Mouse (Mus musculus): Measurements from ENCODE around the gene Tmem214. TPM values are rescaled to one million over a fixed set of nuclear protein-coding genes. Genes with fewer than 3 reads are reported as not detected.

Gene Tmem214
- polyA plus RNA-seq, 1 experiment from 2014 or later: 48.6 TPM

DNA sequence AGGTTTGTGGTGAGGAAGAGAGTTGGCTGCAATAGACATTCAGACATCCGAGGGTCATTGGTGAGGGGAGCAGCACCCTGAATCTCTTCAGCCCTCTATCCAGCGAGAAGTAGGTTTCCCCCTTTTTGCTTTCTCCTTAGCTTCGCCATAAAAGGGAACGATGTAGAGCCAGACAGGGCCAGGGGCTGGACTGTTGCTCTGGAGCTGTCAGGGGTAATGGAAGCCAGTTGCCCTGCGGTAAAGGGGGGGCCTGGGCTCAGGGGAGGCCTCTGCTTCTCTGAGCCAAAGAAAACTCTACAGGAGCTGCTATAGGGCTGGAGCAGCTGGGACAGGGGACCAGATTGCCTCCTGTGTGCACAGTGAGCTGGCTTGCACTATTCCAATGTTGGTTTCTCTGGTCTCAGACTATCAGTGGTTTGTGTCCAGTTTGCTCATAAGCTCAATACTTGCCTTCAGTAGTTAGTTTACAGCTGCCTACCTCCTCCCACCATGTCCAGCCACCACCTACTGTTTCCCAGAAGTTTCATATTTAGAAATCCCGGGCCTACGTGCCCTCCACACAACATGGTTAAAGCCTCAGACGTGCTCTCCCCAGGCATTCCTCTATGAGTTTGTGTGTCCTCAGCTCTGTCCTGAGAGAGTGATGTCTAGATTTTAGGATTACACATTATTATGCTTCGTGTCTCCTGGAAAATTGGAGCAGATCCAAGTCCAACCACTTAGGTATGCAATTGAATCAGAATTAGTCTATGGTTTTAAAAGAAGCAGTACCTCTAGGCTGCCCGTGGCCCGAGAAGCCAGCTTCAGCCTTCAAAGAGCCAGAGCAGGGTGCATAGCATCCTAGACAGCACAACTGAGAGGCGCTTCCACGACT is 40.9 kb downstream of the Tmem214 start:
- Histone ChIP-seq H3K4me3 (ENCODE audit: low read depth, low read length) (peak overlapping the region; percentile 69), H3K27ac (ENCODE audit: low read depth, low read length) (peak overlapping the region; percentile 87; the same call in 1 of the 2 replicates), H3K9ac (replicated peaks; ENCODE audit: low read depth, low read length) (peak overlapping the region; percentile 72; the same call in 1 of the 2 replicates), H3K9me3 (ENCODE audit: control insufficient read depth, low read length) (no peaks in the 10 kb centered on the region), H3K36me3 (ENCODE audit: control insufficient read depth, insufficient read depth, low read length) (peaks cover 13% of the 10 kb centered on the region; the same call in 1 of the 2 replicates), H3K4me2 (ENCODE audit: low read depth, low read length) (peak overlapping the region; percentile 73), H3K4me1 (ENCODE audit: control insufficient read depth, insufficient read depth, low read length) (peaks cover 28% of the 10 kb centered on the region), H3K27me3 (ENCODE audit: control insufficient read depth, insufficient read depth, low read length) (no peaks in the 10 kb centered on the region)
- WGBS: 54% methylated on average over 13 of the region's 13 CpGs
- no peak for ATAC-seq (ENCODE audit: low read depth)

DNA sequence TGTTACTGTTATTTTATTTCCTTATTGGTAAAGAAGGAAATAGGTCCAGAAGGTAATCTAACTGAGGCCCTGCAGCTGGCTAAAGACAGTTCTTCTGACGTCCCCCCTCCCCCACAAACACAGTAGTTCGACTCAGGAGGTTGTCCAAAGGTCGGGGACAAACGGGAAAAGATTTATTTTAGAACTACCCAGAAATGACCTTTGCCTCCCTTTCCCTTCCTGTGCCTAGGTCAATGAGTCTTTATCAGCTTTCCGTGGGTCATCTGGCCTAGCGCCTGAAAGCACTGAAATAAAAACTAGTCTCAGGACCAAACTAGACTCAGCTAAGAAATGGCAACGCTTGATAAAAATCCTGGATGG is 41.5 kb downstream of the Tmem214 start:
- Histone ChIP-seq H3K36me3 (ENCODE audit: control insufficient read depth, insufficient read depth, low read length) (0 out of 2 replicates have a peak, but pooled peaks cover 10% of the 10 kb centered on the region), H3K4me1 (ENCODE audit: control insufficient read depth, insufficient read depth, low read length) (peaks cover 28% of the 10 kb centered on the region), H3K27me3 (ENCODE audit: control insufficient read depth, insufficient read depth, low read length) (no peaks in the 10 kb centered on the region), H3K27ac (ENCODE audit: low read depth, low read length) (no peak overlapping the region), H3K4me2 (ENCODE audit: low read depth, low read length) (no peak overlapping the region), H3K4me3 (ENCODE audit: low read depth, low read length) (no peak overlapping the region), H3K9me3 (ENCODE audit: control insufficient read depth, low read length) (no peaks in the 10 kb centered on the region), H3K9ac (replicated peaks; ENCODE audit: low read depth, low read length) (no peak overlapping the region)
- no peak for ATAC-seq (ENCODE audit: low read depth)
- 45% methylated on average over 7 of the region's 7 CpGs for WGBS

DNA sequence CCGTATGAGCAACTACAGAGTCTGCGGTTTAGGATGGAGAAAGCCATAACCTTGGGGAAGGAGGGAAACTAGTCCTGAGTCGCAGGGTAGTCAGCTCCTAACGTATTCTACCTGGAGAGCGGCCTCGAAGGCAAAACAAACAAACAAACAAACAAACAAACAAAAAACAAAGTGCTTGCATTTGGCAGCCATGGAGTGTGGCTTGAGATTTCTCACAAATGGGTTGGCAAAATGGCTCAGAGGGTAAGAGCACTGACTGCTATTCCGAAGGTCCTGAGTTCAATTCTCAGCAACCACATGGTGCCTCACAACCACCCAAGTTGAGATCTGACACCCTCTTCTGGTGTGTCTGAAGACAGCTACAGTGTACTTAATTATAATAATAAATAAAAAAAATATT is 42.1 kb downstream of the Tmem214 start:
- H3K36me3 ChIP-seq (ENCODE audit: control insufficient read depth, insufficient read depth, low read length): 0 out of 2 replicates have a peak, but pooled peaks cover 6% of the 10 kb centered on the region
- H3K27me3 ChIP-seq (ENCODE audit: control insufficient read depth, insufficient read depth, low read length): no peaks in the 10 kb centered on the region
- no peak overlapping the region for H3K4me2 ChIP-seq (ENCODE audit: low read depth, low read length)
- no peak for ATAC-seq (ENCODE audit: low read depth)
- H3K9me3 ChIP-seq (ENCODE audit: control insufficient read depth, low read length): no peaks in the 10 kb centered on the region
- WGBS: 83% methylated on average over 7 of the region's 7 CpGs
- H3K27ac ChIP-seq (ENCODE audit: low read depth, low read length): no peak overlapping the region
- H3K9ac ChIP-seq (replicated peaks; ENCODE audit: low read depth, low read length): no peak overlapping the region
- no peak overlapping the region for H3K4me3 ChIP-seq (ENCODE audit: low read depth, low read length)
- peaks cover 28% of the 10 kb centered on the region for H3K4me1 ChIP-seq (ENCODE audit: control insufficient read depth, insufficient read depth, low read length)

DNA sequence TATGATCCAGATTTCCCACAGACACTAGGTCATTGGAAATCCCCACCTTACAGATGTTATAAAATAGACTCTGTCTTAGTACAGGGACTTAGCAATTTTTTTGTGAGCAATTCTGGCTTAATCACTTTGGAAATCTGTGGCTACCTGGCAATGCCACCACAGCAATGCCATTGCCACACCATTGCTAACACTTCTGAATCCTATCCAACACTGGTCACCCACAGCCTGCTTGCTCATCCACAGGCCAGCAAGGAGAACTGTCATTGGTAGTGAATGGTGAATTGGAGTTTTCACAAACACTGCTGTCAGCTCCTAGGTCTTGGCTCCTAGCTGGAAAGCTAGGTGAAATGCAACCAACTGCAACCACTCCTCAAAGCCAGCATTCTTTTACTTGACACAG is 42.7 kb downstream of the Tmem214 start:
- Histone ChIP-seq H3K4me1 (ENCODE audit: control insufficient read depth, insufficient read depth, low read length) (peaks cover 30% of the 10 kb centered on the region), H3K27me3 (ENCODE audit: control insufficient read depth, insufficient read depth, low read length) (no peaks in the 10 kb centered on the region), H3K4me2 (ENCODE audit: low read depth, low read length) (no peak overlapping the region), H3K9me3 (ENCODE audit: control insufficient read depth, low read length) (no peaks in the 10 kb centered on the region), H3K36me3 (ENCODE audit: control insufficient read depth, insufficient read depth, low read length) (0 out of 2 replicates have a peak, but pooled peaks cover 3% of the 10 kb centered on the region), H3K27ac (ENCODE audit: low read depth, low read length) (no peak overlapping the region), H3K9ac (replicated peaks; ENCODE audit: low read depth, low read length) (no peak overlapping the region), H3K4me3 (ENCODE audit: low read depth, low read length) (no peak overlapping the region)
- ATAC-seq (ENCODE audit: low read depth): no peak

DNA sequence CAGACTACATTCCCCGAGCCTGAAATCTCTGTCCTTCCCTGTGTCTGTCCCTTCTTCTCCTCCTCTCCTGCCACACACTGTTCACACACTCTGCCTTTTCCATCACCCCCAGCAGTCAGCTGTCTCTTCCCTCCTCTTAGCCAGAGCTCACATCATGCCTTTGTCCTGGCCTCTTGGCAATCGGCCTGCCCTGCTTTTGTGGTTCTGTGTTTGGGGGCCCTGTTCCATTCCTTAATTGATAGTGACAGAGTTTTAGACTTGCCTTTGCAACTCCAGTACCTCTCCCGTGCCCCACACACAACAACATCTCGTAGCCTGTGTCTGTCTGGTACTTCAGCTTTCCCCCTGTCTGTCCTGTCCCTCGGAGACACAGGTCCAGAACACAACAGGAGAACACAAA is 44.3 kb downstream of the Tmem214 start:
- H3K9ac ChIP-seq (replicated peaks; ENCODE audit: low read depth, low read length): no peak overlapping the region
- ATAC-seq (ENCODE audit: low read depth): no peak
- H3K27me3 ChIP-seq (ENCODE audit: control insufficient read depth, insufficient read depth, low read length): no peaks in the 10 kb centered on the region
- H3K9me3 ChIP-seq (ENCODE audit: control insufficient read depth, low read length): no peaks in the 10 kb centered on the region
- H3K36me3 ChIP-seq (ENCODE audit: control insufficient read depth, insufficient read depth, low read length): no peaks in the 10 kb centered on the region
- peak overlapping the region; percentile 63 for H3K27ac ChIP-seq (ENCODE audit: low read depth, low read length)
- H3K4me2 ChIP-seq (ENCODE audit: low read depth, low read length): no peak overlapping the region
- H3K4me3 ChIP-seq (ENCODE audit: low read depth, low read length): no peak overlapping the region
- WGBS: 54% methylated on average over 5 of the region's 5 CpGs
- H3K4me1 ChIP-seq (ENCODE audit: control insufficient read depth, insufficient read depth, low read length): peaks cover 21% of the 10 kb centered on the region

DNA sequence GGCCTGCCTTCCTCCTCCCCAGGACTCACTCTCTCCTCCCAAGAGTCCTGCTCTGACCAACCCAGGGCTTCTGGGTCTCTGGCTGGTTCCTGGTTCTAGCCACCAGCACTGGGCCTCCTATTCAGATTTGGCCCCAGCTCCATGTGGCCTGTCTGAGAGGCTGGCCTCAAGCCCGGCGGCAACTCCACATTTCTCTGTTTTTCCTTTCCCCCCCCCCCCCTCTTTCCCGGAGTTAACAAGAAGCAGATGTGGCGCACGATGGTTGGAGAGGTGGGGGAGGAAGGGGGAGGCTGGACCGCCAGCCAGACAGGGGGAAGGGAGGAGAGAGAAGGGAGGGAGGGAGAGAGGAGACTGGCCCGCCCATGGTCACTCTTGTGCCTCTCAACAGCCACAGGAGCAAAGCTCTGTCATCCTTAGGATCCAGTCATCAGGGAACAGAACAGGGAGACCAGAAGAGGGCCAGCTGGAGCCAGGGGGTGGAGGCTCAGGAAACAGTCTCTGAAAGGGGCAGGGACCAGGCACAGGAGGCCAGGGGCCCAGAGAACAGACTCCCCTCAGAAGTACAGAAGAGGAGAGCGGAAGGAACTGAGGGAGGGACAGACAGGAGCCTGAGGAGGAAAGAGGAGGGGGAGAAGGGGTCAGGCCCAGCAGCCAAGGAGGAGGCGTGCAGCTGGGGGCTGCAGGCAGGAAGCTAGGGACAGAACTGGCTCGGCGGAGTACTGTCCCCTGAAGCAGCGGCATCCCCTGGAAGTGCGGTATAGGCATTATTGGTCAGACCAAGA is 45.4 kb downstream of the Tmem214 start, which contains the start of gene Emilin1:
Gene Emilin1, plus strand, starts transcription at position 343 of the 782 bp plus-strand sequence.
- 34% methylated on average over 13 of the region's 13 CpGs for WGBS
- peak within 1 kb of the TSS; percentile 26 for H3K9ac ChIP-seq (replicated peaks; ENCODE audit: low read depth, low read length)
- no peaks in the 10 kb centered on the region for H3K27me3 ChIP-seq (ENCODE audit: control insufficient read depth, insufficient read depth, low read length)
- H3K4me2 ChIP-seq (ENCODE audit: low read depth, low read length): peak within 1 kb of the TSS; percentile 25; the same call in 1 of the 2 replicates
- H3K27ac ChIP-seq (ENCODE audit: low read depth, low read length): peak within 1 kb of the TSS; percentile 63
- peaks cover 18% of the 10 kb centered on the region for H3K4me1 ChIP-seq (ENCODE audit: control insufficient read depth, insufficient read depth, low read length)
- H3K9me3 ChIP-seq (ENCODE audit: control insufficient read depth, low read length): no peaks in the 10 kb centered on the region
- H3K4me3 ChIP-seq (ENCODE audit: low read depth, low read length): peak within 1 kb of the TSS; percentile 4; the same call in 1 of the 2 replicates
- H3K36me3 ChIP-seq (ENCODE audit: control insufficient read depth, insufficient read depth, low read length): no peaks in the 10 kb centered on the region
- ATAC-seq (ENCODE audit: low read depth): no peak

DNA sequence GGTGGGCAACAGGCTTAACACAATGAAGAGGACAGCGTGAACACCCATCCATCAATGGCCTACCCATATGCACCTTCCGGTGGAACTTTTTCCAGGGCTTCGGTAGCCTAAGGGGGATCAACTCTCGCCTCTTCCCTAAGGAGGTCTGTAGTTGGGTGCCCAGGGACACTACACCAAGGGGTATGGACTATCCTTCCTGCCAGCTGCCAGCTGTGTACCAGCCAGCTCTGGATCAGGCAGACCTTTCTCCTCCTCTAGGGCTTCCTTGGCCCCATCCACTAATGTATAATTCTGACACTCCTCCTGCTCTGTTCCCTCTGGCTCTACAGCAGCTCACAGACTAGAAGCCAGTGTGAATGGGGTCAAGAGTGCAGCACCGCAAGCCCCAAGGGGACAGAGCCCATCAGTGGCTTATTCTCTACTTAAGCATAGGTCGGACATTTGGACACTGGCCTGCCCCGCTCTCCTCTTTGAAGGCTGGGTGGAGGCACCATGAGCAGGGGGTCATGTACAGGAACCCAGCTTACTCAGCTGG is 46.4 kb downstream of the Tmem214 start:
- H3K27me3 ChIP-seq (ENCODE audit: control insufficient read depth, insufficient read depth, low read length): no peaks in the 10 kb centered on the region
- 78% methylated on average over 7 of the region's 7 CpGs for WGBS
- no peaks in the 10 kb centered on the region for H3K9me3 ChIP-seq (ENCODE audit: control insufficient read depth, low read length)
- H3K4me2 ChIP-seq (ENCODE audit: low read depth, low read length): peak overlapping the region; percentile 25; the same call in 1 of the 2 replicates
- H3K4me3 ChIP-seq (ENCODE audit: low read depth, low read length): peak overlapping the region; percentile 4; the same call in 1 of the 2 replicates
- no peaks in the 10 kb centered on the region for H3K36me3 ChIP-seq (ENCODE audit: control insufficient read depth, insufficient read depth, low read length)
- ATAC-seq (ENCODE audit: low read depth): no peak
- H3K4me1 ChIP-seq (ENCODE audit: control insufficient read depth, insufficient read depth, low read length): peaks cover 14% of the 10 kb centered on the region; the same call in 1 of the 2 replicates
- peak overlapping the region; percentile 26 for H3K9ac ChIP-seq (replicated peaks; ENCODE audit: low read depth, low read length)
- H3K27ac ChIP-seq (ENCODE audit: low read depth, low read length): 0 out of 2 replicates have a peak overlapping the region, but pooled peaks have one; percentile 63

DNA sequence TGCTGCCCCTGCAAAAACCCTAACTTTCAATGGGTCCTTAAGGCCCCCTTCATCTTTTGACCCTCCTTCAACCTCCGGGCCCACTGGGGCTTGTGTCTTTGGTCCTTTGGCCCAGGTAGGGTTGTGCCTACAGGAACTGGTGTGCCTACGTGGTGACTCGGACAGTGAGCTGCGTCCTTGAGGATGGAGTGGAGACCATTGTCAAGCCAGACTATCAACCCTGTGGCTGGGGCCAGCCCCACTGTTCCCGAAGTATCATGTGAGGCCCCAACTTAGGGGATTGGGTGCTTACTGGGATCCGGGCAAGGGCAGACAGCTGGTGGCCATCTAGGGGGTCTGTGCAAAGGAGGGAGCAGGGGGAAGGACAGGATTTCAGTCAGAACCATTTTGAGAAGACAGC is 47.0 kb downstream of the Tmem214 start:
- Histone ChIP-seq H3K4me3 (ENCODE audit: low read depth, low read length) (no peak overlapping the region), H3K27ac (ENCODE audit: low read depth, low read length) (no peak overlapping the region), H3K36me3 (ENCODE audit: control insufficient read depth, insufficient read depth, low read length) (no peaks in the 10 kb centered on the region), H3K9ac (replicated peaks; ENCODE audit: low read depth, low read length) (peak overlapping the region; percentile 41; the same call in 1 of the 2 replicates), H3K9me3 (ENCODE audit: control insufficient read depth, low read length) (no peaks in the 10 kb centered on the region), H3K27me3 (ENCODE audit: control insufficient read depth, insufficient read depth, low read length) (no peaks in the 10 kb centered on the region), H3K4me2 (ENCODE audit: low read depth, low read length) (peak overlapping the region; percentile 25; the same call in 1 of the 2 replicates), H3K4me1 (ENCODE audit: control insufficient read depth, insufficient read depth, low read length) (peaks cover 14% of the 10 kb centered on the region; the same call in 1 of the 2 replicates)
- ATAC-seq (ENCODE audit: low read depth): no peak
- WGBS: 85% methylated on average over 6 of the region's 6 CpGs
